Mouse (Mus musculus): ENCODE results near the gene Slc13a2. TPM values are rescaled to one million over a fixed set of nuclear protein-coding genes. Genes with fewer than 3 reads are reported as not detected.

Slc13a2 gene
- polyA plus RNA-seq, 1 experiment = not detected

DNA sequence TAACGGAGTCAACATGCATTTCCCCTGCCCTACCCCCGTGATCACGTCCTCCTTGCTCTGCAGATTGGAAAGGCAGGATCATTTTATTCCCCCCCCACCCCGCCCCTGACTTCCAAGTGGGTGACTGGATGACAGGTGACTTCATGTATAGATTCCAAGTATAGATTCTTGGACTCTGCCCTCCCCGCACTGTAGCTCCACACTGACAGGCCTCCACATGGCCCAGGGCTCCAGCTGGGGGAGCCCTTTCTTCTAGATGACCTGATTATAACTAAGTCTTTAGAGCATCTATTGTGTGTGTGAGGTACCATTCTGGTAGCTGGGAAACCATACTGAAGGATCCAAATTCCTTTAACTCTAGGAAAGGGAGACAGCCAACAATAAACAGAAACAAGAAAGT lies 40.7 kb upstream of the Slc13a2 start:
- Histone ChIP-seq H3K27ac (ENCODE audit: insufficient read depth, low read length) (no peak overlapping the region), H3K4me1 (ENCODE audit: control insufficient read depth, insufficient read depth, low read length) (peaks cover 3% of the 10 kb centered on the region; the same call in 1 of the 2 replicates), H3K4me3 (ENCODE audit: insufficient read depth, low read length) (no peak overlapping the region)
- TF ChIP-seq POLR2A (IDR thresholded peaks at IDR 0.05; ENCODE audit: low read depth, low read length) = no peak
- TF ChIP-seq CTCF (IDR thresholded peaks at IDR 0.05; ENCODE audit: borderline replicate concordance, insufficient read depth, low read length) = no peak

DNA sequence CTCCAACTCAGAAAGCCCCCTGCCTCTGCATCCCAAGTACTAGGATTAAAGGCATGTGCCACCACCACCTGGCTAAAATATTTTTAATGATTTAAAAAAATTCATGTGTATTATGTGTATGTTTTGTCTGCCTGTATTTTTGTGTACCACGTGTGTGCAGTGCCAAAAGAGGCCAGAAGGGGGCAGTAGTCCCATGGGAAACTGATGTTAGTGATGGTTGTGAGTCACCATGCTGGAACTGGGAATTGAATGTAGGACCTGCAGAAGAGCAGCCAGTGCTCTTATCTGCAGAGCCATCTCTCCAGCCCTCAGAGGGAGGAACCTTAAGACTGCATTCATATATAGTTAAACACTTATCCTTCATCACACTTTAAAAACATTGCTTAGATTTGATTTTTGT lies 39.9 kb upstream of the Slc13a2 start:
- H3K27ac ChIP-seq (ENCODE audit: insufficient read depth, low read length) = no peak overlapping the region
- TF ChIP-seq CTCF (IDR thresholded peaks at IDR 0.05; ENCODE audit: borderline replicate concordance, insufficient read depth, low read length) = no peak
- no peak for TF ChIP-seq POLR2A (IDR thresholded peaks at IDR 0.05; ENCODE audit: low read depth, low read length)
- no peak overlapping the region for H3K4me3 ChIP-seq (ENCODE audit: insufficient read depth, low read length)
- peaks cover 3% of the 10 kb centered on the region; the same call in 1 of the 2 replicates for H3K4me1 ChIP-seq (ENCODE audit: control insufficient read depth, insufficient read depth, low read length)

GRCm38 (mm10) chr11:78458740-78459139 lies 36.7 kb upstream of the Slc13a2 start:
- H3K4me3 ChIP-seq (ENCODE audit: insufficient read depth, low read length) = no peak overlapping the region
- H3K4me1 ChIP-seq (ENCODE audit: control insufficient read depth, insufficient read depth, low read length) = no peaks in the 10 kb centered on the region
- no peak overlapping the region for H3K27ac ChIP-seq (ENCODE audit: insufficient read depth, low read length)
- TF ChIP-seq CTCF (IDR thresholded peaks at IDR 0.05; ENCODE audit: borderline replicate concordance, insufficient read depth, low read length) (no peak), POLR2A (IDR thresholded peaks at IDR 0.05; ENCODE audit: low read depth, low read length) (no peak)

GRCm38 (mm10) chr11:78455308-78455707 lies 33.3 kb upstream of the Slc13a2 start:
- H3K4me3 ChIP-seq (ENCODE audit: insufficient read depth, low read length) = no peak overlapping the region
- no peaks in the 10 kb centered on the region for H3K4me1 ChIP-seq (ENCODE audit: control insufficient read depth, insufficient read depth, low read length)
- H3K27ac ChIP-seq (ENCODE audit: insufficient read depth, low read length) = no peak overlapping the region
- no peak for TF ChIP-seq CTCF (IDR thresholded peaks at IDR 0.05; ENCODE audit: borderline replicate concordance, insufficient read depth, low read length)
- no peak for TF ChIP-seq POLR2A (IDR thresholded peaks at IDR 0.05; ENCODE audit: low read depth, low read length)

- no peak overlapping the region for H3K4me3 ChIP-seq (ENCODE audit: insufficient read depth, low read length)
- no peak overlapping the region for H3K27ac ChIP-seq (ENCODE audit: insufficient read depth, low read length)
Observed at GRCm38 (mm10) chr11:78454276-78454675, 32.3 kb upstream of the Slc13a2 start.

DNA sequence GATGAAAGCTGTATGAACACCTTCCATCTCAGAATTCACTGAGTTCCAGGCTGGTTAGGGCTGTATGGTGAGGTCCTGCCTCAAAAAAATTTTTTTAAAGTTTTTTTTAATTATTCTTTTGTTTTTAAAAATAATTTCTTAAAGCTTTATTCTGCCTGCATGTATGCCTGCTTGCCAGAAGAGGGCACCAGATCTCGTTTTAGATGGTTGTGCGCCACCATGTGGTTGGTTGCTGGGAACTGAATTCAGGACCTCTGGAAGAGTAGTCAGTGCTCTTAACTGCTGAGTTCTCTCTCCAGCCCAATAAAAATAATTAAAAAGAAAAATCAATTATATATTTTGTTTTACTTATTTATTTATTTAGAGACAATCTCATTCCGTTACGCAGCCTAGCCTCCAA lies 31.7 kb upstream of the Slc13a2 start:
- Histone ChIP-seq H3K27ac (ENCODE audit: insufficient read depth, low read length) (no peak overlapping the region), H3K4me3 (ENCODE audit: insufficient read depth, low read length) (no peak overlapping the region)
- TF ChIP-seq POLR2A (IDR thresholded peaks at IDR 0.05; ENCODE audit: low read depth, low read length) (no peak), CTCF (IDR thresholded peaks at IDR 0.05; ENCODE audit: borderline replicate concordance, insufficient read depth, low read length) (peak; percentile 89)

More at GRCm38 (mm10) chr11:78454276-78454675, 32.3 kb upstream of the Slc13a2 start:
- TF ChIP-seq POLR2A (IDR thresholded peaks at IDR 0.05; ENCODE audit: low read depth, low read length) = no peak
- TF ChIP-seq CTCF (IDR thresholded peaks at IDR 0.05; ENCODE audit: borderline replicate concordance, insufficient read depth, low read length) = no peak
- H3K4me1 ChIP-seq (ENCODE audit: control insufficient read depth, insufficient read depth, low read length) = no peaks in the 10 kb centered on the region

GRCm38 (mm10) chr11:78450337-78450736 lies 28.3 kb upstream of the Slc13a2 start:
- no peak overlapping the region for H3K27ac ChIP-seq (ENCODE audit: insufficient read depth, low read length)
- no peaks in the 10 kb centered on the region for H3K4me1 ChIP-seq (ENCODE audit: control insufficient read depth, insufficient read depth, low read length)
- TF ChIP-seq CTCF (IDR thresholded peaks at IDR 0.05; ENCODE audit: borderline replicate concordance, insufficient read depth, low read length) = no peak
- TF ChIP-seq POLR2A (IDR thresholded peaks at IDR 0.05; ENCODE audit: low read depth, low read length) = no peak
- H3K4me3 ChIP-seq (ENCODE audit: insufficient read depth, low read length) = no peak overlapping the region

More for the DNA sequence above, 31.7 kb upstream of the Slc13a2 start:
- H3K4me1 ChIP-seq (ENCODE audit: control insufficient read depth, insufficient read depth, low read length) = no peaks in the 10 kb centered on the region

GRCm38 (mm10) chr11:78448242-78448641 lies 26.2 kb upstream of the Slc13a2 start:
- TF ChIP-seq POLR2A (IDR thresholded peaks at IDR 0.05; ENCODE audit: low read depth, low read length) (no peak), CTCF (IDR thresholded peaks at IDR 0.05; ENCODE audit: borderline replicate concordance, insufficient read depth, low read length) (no peak)
- no peaks in the 10 kb centered on the region for H3K4me1 ChIP-seq (ENCODE audit: control insufficient read depth, insufficient read depth, low read length)
- H3K4me3 ChIP-seq (ENCODE audit: insufficient read depth, low read length) = no peak overlapping the region
- H3K27ac ChIP-seq (ENCODE audit: insufficient read depth, low read length) = no peak overlapping the region

GRCm38 (mm10) chr11:78447168-78447567 lies 25.2 kb upstream of the Slc13a2 start:
- TF ChIP-seq CTCF (IDR thresholded peaks at IDR 0.05; ENCODE audit: borderline replicate concordance, insufficient read depth, low read length) (no peak), POLR2A (IDR thresholded peaks at IDR 0.05; ENCODE audit: low read depth, low read length) (no peak)

GRCm38 (mm10) chr11:78443115-78443514 lies 21.1 kb upstream of the Slc13a2 start:
- H3K4me3 ChIP-seq (ENCODE audit: insufficient read depth, low read length) = no peak overlapping the region
- no peak overlapping the region for H3K27ac ChIP-seq (ENCODE audit: insufficient read depth, low read length)
- TF ChIP-seq POLR2A (IDR thresholded peaks at IDR 0.05; ENCODE audit: low read depth, low read length) (no peak), CTCF (IDR thresholded peaks at IDR 0.05; ENCODE audit: borderline replicate concordance, insufficient read depth, low read length) (no peak)
- H3K4me1 ChIP-seq (ENCODE audit: control insufficient read depth, insufficient read depth, low read length) = no peaks in the 10 kb centered on the region

More at GRCm38 (mm10) chr11:78447168-78447567, 25.2 kb upstream of the Slc13a2 start:
- Histone ChIP-seq H3K27ac (ENCODE audit: insufficient read depth, low read length) (no peak overlapping the region), H3K4me3 (ENCODE audit: insufficient read depth, low read length) (no peak overlapping the region), H3K4me1 (ENCODE audit: control insufficient read depth, insufficient read depth, low read length) (no peaks in the 10 kb centered on the region)

All from embryonic fibroblast, embryonic 13.5 days (primary cell).